Mouse (Mus musculus) MEL (cell line): Measurements from ENCODE around the gene Cyb5rl. TPM values are rescaled to one million over a fixed set of nuclear protein-coding genes. Genes with fewer than 3 reads are reported as not detected.
"Not testable (repeated sequence)": the region's sequence is repeated elsewhere in the genome, so short reads cannot be mapped to it uniquely, and the experiment has no call there.

ENCODE experiments used
- DNase-seq: peaks from one replicate; pipeline ENCODE4 v3.0.0; 2011; ENCODE audit warnings: low read depth, low spot score
- H3K27ac ChIP-seq: 2 replicates; pipeline ENCODE4 v1.5.1; 2012; ENCODE audit warnings: low read depth, mild to moderate bottlenecking, control low read depth, low read length, moderate library complexity; ENCODE audit not compliant: control insufficient read depth
- H3K27me3 ChIP-seq, 2 experiments: fragments of 150-350 bp in 1 of 2; sonication (generic) in 1 of 2; 2 replicates each; pipeline ENCODE4 v1.6.1; 2012; ENCODE audit warnings: low read length in 2 of 2, mild to moderate bottlenecking in 2 of 2, improper control_type of control experiment in 1 of 2, moderate library complexity in 1 of 2; ENCODE audit not compliant: insufficient read depth in 2 of 2, control insufficient read depth in 1 of 2
- H3K36me3 ChIP-seq, 2 experiments: 2 replicates each; pipeline ENCODE4 v1.6.1; 2012 to 2014; ENCODE audit warnings: low read length in 2 of 2, improper control_type of control experiment in 1 of 2, inconsistent platforms in 1 of 2, mild to moderate bottlenecking in 1 of 2; ENCODE audit not compliant: insufficient read depth in 2 of 2, control insufficient read depth in 1 of 2
- H3K4me1 ChIP-seq, 2 experiments: fragments of 150-350 bp in 1 of 2; sonication (generic) in 1 of 2; 2 replicates each; pipeline ENCODE4 v1.6.1; 2012; ENCODE audit warnings: low read length in 2 of 2, improper control_type of control experiment in 1 of 2, mild to moderate bottlenecking in 1 of 2; ENCODE audit not compliant: insufficient read depth in 2 of 2, control insufficient read depth in 1 of 2
- H3K4me3 ChIP-seq, 2 experiments: fragments of 150-350 bp in 1 of 2; sonication (generic) in 1 of 2; 2 replicates each; pipeline ENCODE4 v1.5.1; 2012; ENCODE audit warnings: low read depth in 2 of 2, low read length in 2 of 2, mild to moderate bottlenecking in 2 of 2, moderate library complexity in 2 of 2, control low read depth in 1 of 2, improper control_type of control experiment in 1 of 2; ENCODE audit not compliant: control insufficient read depth in 1 of 2, insufficient read depth in 1 of 2
- H3K79me2 ChIP-seq: 2 replicates; pipeline ENCODE4 v1.6.1; 2012; ENCODE audit warnings: mild to moderate bottlenecking, low read length, moderate library complexity; ENCODE audit not compliant: control insufficient read depth, poor library complexity, insufficient read depth
- H3K9ac ChIP-seq: 2 replicates; pipeline ENCODE4 v1.6.1; 2012; ENCODE audit warnings: low read depth, mild to moderate bottlenecking, control low read depth, low read length, moderate library complexity; ENCODE audit not compliant: control insufficient read depth, poor library complexity, severe bottlenecking
- H3K9me3 ChIP-seq: fragments of 150-350 bp; sonication (generic); replicated peaks from 2 replicates; pipeline ENCODE4 v1.6.1; 2012; ENCODE audit warnings: mild to moderate bottlenecking, low read length, improper control_type of control experiment, moderate library complexity; ENCODE audit not compliant: insufficient read depth
- EP300 ChIP-seq, 2 experiments: IDR thresholded peaks; 2 replicates each; pipeline ENCODE4 v1.6.1; 2011; ENCODE audit warnings: improper control_type of control experiment in 2 of 2, low read length in 2 of 2, low read depth in 1 of 2, mild to moderate bottlenecking in 1 of 2
- ETS1 ChIP-seq: IDR thresholded peaks from 2 replicates; pipeline ENCODE4 v1.6.1; 2012; ENCODE audit warnings: low read depth, mild to moderate bottlenecking, inconsistent platforms, low read length, improper control_type of control experiment, moderate library complexity
- GATA1 ChIP-seq: IDR thresholded peaks from 2 replicates; pipeline ENCODE4 v1.6.1; 2011; ENCODE audit warnings: low read depth, low read length, improper control_type of control experiment
- HCFC1 ChIP-seq: IDR thresholded peaks from 2 replicates; pipeline ENCODE4 v1.6.1; 2012; ENCODE audit warnings: low read depth, mild to moderate bottlenecking, inconsistent platforms, low read length, improper control_type of control experiment, moderate library complexity
- MAX ChIP-seq: IDR thresholded peaks from 2 replicates; pipeline ENCODE4 v1.6.1; 2011; ENCODE audit warnings: low read length, improper control_type of control experiment
- MAZ ChIP-seq: IDR thresholded peaks from 2 replicates; pipeline ENCODE4 v1.6.1; 2012; ENCODE audit warnings: low read depth, mild to moderate bottlenecking, inconsistent platforms, low read length, improper control_type of control experiment
- MYB ChIP-seq: IDR thresholded peaks from 2 replicates; pipeline ENCODE4 v1.6.1; 2011; ENCODE audit warnings: mild to moderate bottlenecking, low read depth, low read length, improper control_type of control experiment
- MYC ChIP-seq: IDR thresholded peaks from 2 replicates; pipeline ENCODE4 v1.6.1; 2011; ENCODE audit warnings: low read depth, mild to moderate bottlenecking, low read length, improper control_type of control experiment, moderate library complexity
- NELFE ChIP-seq: IDR thresholded peaks from 2 replicates; pipeline ENCODE4 v1.6.1; 2011; ENCODE audit warnings: low read depth, low read length, improper control_type of control experiment
- NRF1 ChIP-seq: IDR thresholded peaks from 2 replicates; pipeline ENCODE4 v1.6.1; 2014; ENCODE audit warnings: low read depth, mild to moderate bottlenecking, inconsistent platforms, low read length, improper control_type of control experiment, moderate library complexity; ENCODE audit not compliant: poor library complexity, insufficient read depth, severe bottlenecking
- POLR2AphosphoS2 ChIP-seq: IDR thresholded peaks from 2 replicates; pipeline ENCODE4 v1.6.1; 2011; ENCODE audit warnings: low read length, improper control_type of control experiment
- RCOR1 ChIP-seq: IDR thresholded peaks from 2 replicates; pipeline ENCODE4 v1.6.1; 2012; ENCODE audit warnings: low read depth, mild to moderate bottlenecking, inconsistent platforms, low read length, improper control_type of control experiment
- SIN3A ChIP-seq: IDR thresholded peaks from 2 replicates; pipeline ENCODE4 v1.6.1; 2012; ENCODE audit warnings: low read length, improper control_type of control experiment, inconsistent platforms
- TAL1 ChIP-seq: IDR thresholded peaks from 2 replicates; pipeline ENCODE4 v1.6.1; 2012; ENCODE audit warnings: mild to moderate bottlenecking, inconsistent platforms, low read length, moderate library complexity, mixed read lengths
- TCF12 ChIP-seq: IDR thresholded peaks from 2 replicates; pipeline ENCODE4 v1.6.1; 2014; ENCODE audit warnings: low read depth, mild to moderate bottlenecking, inconsistent platforms, low read length, improper control_type of control experiment, moderate library complexity
- ZC3H11A ChIP-seq: IDR thresholded peaks from 2 replicates; pipeline ENCODE4 v1.6.1; 2012; ENCODE audit warnings: low read depth, mild to moderate bottlenecking, inconsistent platforms, low read length, improper control_type of control experiment
- ZKSCAN1 ChIP-seq: IDR thresholded peaks from 2 replicates; pipeline ENCODE4 v1.6.1; 2012; ENCODE audit warnings: low read depth, mild to moderate bottlenecking, inconsistent platforms, low read length, improper control_type of control experiment, moderate library complexity
- ZMIZ1 ChIP-seq: IDR thresholded peaks from 2 replicates; pipeline ENCODE4 v1.6.1; 2012; ENCODE audit warnings: low read depth, mild to moderate bottlenecking, inconsistent platforms, low read length, improper control_type of control experiment, moderate library complexity
- polyA plus RNA-seq, 2 experiments: library from polyadenylated mRNA; stranded (reverse) in 1 of 2; unstranded in 1 of 2; fragments of >175 nt in 1 of 2; fragments of >200 nt in 1 of 2; gene quantifications; 2 replicates each; pipeline versions ENCODE4 v1.2.1 to v1.2.4; 2012; ENCODE audit warnings: low replicate concordance in 2 of 2, low read depth in 1 of 2; ENCODE audit not compliant: insufficient read length in 2 of 2, insufficient read depth in 1 of 2, missing spikeins in 1 of 2
- total RNA-seq: library from RNA; depleted of rRNA; stranded (reverse); fragments of 300-350 nt; gene quantifications from 2 replicates; pipeline ENCODE4 v1.2.3, GENCODE M21; 2012

Cyb5rl gene
- total and polyA plus RNA-seq, 3 experiments = 8.5 to 9.3 TPM; not detected in 1

DNA sequence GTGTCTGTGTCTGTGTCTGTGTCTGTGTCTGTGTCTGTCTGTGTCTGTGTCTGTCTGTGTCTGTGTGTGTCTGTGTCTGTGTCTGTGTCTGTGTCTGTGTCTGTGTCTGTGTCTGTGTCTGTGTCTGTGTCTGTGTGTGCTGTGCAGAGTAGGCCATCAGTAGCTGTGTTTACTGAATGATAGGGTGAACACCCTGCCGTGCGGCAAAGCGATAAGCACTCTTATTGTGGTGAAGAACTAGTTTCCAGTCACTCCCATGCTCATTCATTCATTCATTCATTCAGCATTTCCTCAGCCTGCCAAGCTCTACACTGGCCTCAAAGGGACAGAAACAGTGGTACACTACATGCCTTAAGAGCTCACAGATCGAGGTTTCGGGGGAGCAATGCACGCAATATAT is 42.4 kb downstream of the Cyb5rl start:
- not testable (repeated sequence) for H3K9ac ChIP-seq, H3K4me3 ChIP-seq, H3K79me2 ChIP-seq, H3K27ac ChIP-seq, H3K36me3 ChIP-seq, H3K27me3 ChIP-seq, H3K9me3 ChIP-seq, H3K4me1 ChIP-seq
- TF ChIP-seq TAL1 (peak; percentile 66), ETS1 (peak; percentile 58; the same call in 1 of the 2 replicates), RCOR1 (0 out of 2 replicates have a peak, but pooled peaks have one; percentile 22), TCF12 (peak; percentile 84), GATA1 (peak; percentile 82), ZC3H11A (peak; percentile 11; the same call in 1 of the 2 replicates), SIN3A (peak; percentile 48; the same call in 1 of the 2 replicates), EP300 (IDR thresholded peaks at IDR 0.05; ENCODE audit: low read depth in 1 of 2, low read length in 2 of 2) (peak; percentile 63 to 69; a peak in 3 of 4 replicates), ZKSCAN1 (0 out of 2 replicates have a peak, but pooled peaks have one; percentile 27)
- peak; percentile 69 for DNase-seq

DNA sequence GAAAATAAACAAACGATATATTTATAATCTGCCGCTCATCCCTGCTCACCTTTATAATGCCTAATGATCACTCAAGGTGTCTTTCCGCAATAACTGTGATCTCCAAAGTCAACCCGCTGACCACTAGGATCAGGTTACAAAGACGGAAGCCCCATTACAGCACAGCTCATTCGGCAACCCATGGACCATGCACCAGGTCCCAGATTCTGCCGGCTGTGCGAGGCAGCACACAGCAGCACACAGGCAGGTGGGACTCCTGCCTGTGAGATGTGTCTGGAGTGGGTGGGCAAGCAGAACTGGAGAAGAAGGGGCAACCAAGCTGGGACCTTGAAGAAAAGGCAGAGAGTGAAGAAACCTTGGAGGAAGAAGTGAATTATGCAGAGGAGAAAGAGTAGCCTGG is 47.5 kb downstream of the Cyb5rl start:
- Histone ChIP-seq H3K79me2 (no peaks in the 10 kb centered on the region), H3K9ac (no peak overlapping the region), H3K9me3 (no peaks in the 10 kb centered on the region), H3K36me3 (peaks cover 0 to 4% of the 10 kb centered on the region in 2 experiments; a peak in 1 of 4 replicates), H3K27ac (no peak overlapping the region), H3K4me1 (peaks cover 4 to 5% of the 10 kb centered on the region in 2 experiments; a peak in 3 of 4 replicates), H3K4me3 (no peak overlapping the region), H3K27me3 (no peaks in the 10 kb centered on the region; a peak in 1 of 4 replicates)
- DNase-seq = no peak
- TF ChIP-seq MYC (no peak), NELFE (no peak), HCFC1 (no peak), POLR2AphosphoS2 (no peak), MYB (no peak), ZMIZ1 (no peak), MAX (no peak), MAZ (no peak), NRF1 (no peak)
